Mouse (Mus musculus) forebrain, embryonic 16.5 days (tissue): ENCODE measurements around the gene Sh3gl1. TPM values are rescaled to one million over a fixed set of nuclear protein-coding genes. Genes with fewer than 3 reads are reported as not detected.

Experiments used
- ATAC-seq: fragments of 200-750 bp; cut with Nextera tagmentation; 2 replicates; pipeline ENCODE4 v1.8.0; 2017; ENCODE audit warnings: mild to moderate bottlenecking, moderate library complexity
- H3K27ac ChIP-seq: fragments of 300-500 bp; sonication (generic); 2 replicates; pipeline ENCODE4 v1.5.1; 2014; ENCODE audit warnings: low read length, control low read depth
- H3K27me3 ChIP-seq: fragments of 300-500 bp; sonication (generic); replicated peaks from 2 replicates; pipeline ENCODE4 v1.6.1; 2014; ENCODE audit warnings: low read length; ENCODE audit not compliant: control insufficient read depth, insufficient read depth
- H3K36me3 ChIP-seq: fragments of 300-500 bp; sonication (generic); 2 replicates; pipeline ENCODE4 v1.6.1; 2014; ENCODE audit not compliant: control insufficient read depth, insufficient read depth
- H3K4me1 ChIP-seq: fragments of 300-500 bp; sonication (generic); replicated peaks from 2 replicates; pipeline ENCODE4 v1.6.1; 2014; ENCODE audit warnings: low read length; ENCODE audit not compliant: control insufficient read depth, insufficient read depth
- H3K4me2 ChIP-seq: fragments of 300-500 bp; sonication (generic); 2 replicates; pipeline ENCODE4 v1.6.1; 2014; ENCODE audit warnings: mild to moderate bottlenecking, low read length, control low read depth
- H3K4me3 ChIP-seq: fragments of 300-500 bp; sonication (generic); replicated peaks from 2 replicates; pipeline ENCODE4 v1.5.1; 2014; ENCODE audit warnings: mild to moderate bottlenecking, low read length, control low read depth
- H3K9ac ChIP-seq: fragments of 300-500 bp; sonication (generic); replicated peaks from 2 replicates; pipeline ENCODE4 v1.6.1; 2014; ENCODE audit warnings: low read depth, low read length, control low read depth
- H3K9me3 ChIP-seq: fragments of 300-500 bp; sonication (generic); 2 replicates; pipeline ENCODE4 v1.6.1; 2016; ENCODE audit warnings: low read length; ENCODE audit not compliant: control insufficient read depth
- WGBS: fragments of 180-500 bp; shearing (Covaris S2); extraction: QIAGEN DNeasy Blood & Tissue Kit; methylation state at CpG from one replicate; pipeline ENCODE4 v1.1.7; 2014; 5-methylcytosine and 5-hydroxymethylcytosine counted together
- polyA plus RNA-seq: library from polyadenylated mRNA; unstranded; fragments of >200 nt; fragmentation: Nextera tagmentation; extraction: Ambion mirVana; gene quantifications from 2 replicates; pipeline ENCODE4 v1.2.1, GENCODE M21; 2015

The Sh3gl1 gene
- polyA plus RNA-seq, 1 experiment from 2014 or later = 125 TPM

DNA sequence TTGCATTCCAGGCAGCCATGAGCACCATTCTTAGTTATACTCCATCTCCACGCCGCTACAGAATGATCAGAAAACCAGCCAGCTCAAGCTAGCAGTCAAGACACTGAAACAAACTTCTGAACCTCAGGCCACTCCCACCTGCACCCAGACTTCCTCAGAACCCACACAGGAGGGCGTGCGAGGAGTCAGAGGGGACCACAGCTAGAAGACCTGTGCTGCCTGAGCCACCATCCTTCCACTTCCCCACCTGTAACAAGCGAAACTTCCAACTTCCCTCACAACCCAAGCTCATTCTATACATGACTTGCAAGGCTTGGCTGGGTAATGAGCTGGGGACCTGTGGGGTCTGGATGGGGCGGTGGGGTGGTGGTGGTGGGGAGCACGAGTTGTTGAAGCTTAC, 3.6 kb downstream of the Sh3gl1 start:
- H3K4me1 ChIP-seq = peaks cover 34% of the 10 kb centered on the region
- peaks cover 6% of the 10 kb centered on the region; the same call in 1 of the 2 replicates for H3K36me3 ChIP-seq
- H3K4me2 ChIP-seq = no peak overlapping the region
- 66% methylated on average over 7 of the region's 7 CpGs for WGBS
- H3K9me3 ChIP-seq = no peaks in the 10 kb centered on the region
- no peak overlapping the region for H3K27ac ChIP-seq
- no peak overlapping the region for H3K9ac ChIP-seq
- H3K4me3 ChIP-seq = no peak overlapping the region
- no peak for ATAC-seq
- no peaks in the 10 kb centered on the region for H3K27me3 ChIP-seq

DNA sequence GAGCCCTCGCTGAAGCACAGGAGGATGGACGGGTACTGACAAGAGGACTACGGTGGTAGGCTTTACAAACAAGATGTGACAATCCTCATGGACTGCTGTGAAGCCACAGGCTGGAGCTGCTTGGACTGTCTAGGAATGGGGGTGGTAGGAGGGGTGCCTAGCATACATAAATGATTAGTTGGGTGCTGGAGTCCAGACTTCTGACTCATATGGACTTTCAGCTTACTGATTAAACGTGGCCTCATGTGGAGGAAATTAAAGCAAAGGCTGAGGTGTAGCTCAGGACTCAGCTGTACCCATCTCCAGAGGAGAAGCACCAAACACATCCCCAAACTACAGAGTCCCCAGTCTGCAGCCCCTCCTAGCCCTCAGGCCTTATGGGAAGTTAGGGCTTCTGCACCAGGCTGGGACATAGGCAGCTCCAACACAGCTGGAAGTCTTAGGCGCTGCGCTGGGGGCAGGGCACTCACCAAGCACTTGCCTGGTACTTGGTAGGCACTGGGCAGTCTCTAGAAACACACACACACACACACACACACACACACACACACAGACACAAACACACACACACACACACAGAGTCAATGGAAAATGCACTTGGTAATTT, 4.2 kb downstream of the Sh3gl1 start:
- WGBS = 73% methylated on average over 6 of the region's 6 CpGs
- Histone ChIP-seq H3K4me3 (no peak overlapping the region), H3K36me3 (peaks cover 6% of the 10 kb centered on the region; the same call in 1 of the 2 replicates), H3K9me3 (no peaks in the 10 kb centered on the region), H3K4me1 (peaks cover 34% of the 10 kb centered on the region), H3K27me3 (no peaks in the 10 kb centered on the region), H3K27ac (no peak overlapping the region), H3K9ac (no peak overlapping the region), H3K4me2 (no peak overlapping the region)
- ATAC-seq = no peak

DNA sequence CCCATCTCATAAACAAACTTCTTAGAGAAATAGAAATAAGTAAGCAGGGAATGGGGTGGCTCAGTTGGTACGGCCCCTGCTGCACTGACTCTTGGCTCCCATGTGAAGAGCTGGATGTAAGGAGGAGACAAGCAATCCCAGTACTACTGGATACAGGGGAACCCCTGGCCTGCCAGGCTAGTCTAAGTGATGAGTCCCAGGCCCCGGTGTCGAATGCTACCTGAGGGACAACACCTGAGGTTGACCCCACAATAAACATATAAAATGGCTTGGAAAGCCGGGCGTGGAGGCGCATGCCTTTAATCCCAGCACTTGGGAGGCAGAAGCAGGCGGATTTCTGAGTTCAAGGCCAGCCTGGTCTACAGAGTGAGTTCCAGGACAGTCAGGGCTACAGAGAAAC, 5.0 kb downstream of the Sh3gl1 start:
- no peaks in the 10 kb centered on the region for H3K27me3 ChIP-seq
- H3K9ac ChIP-seq = no peak overlapping the region
- H3K4me2 ChIP-seq = no peak overlapping the region
- no peak overlapping the region for H3K4me3 ChIP-seq
- no peaks in the 10 kb centered on the region for H3K9me3 ChIP-seq
- 92% methylated on average over 7 of the region's 7 CpGs for WGBS
- H3K27ac ChIP-seq = no peak overlapping the region
- ATAC-seq = no peak
- peaks cover 30% of the 10 kb centered on the region for H3K4me1 ChIP-seq
- H3K36me3 ChIP-seq = peaks cover 6% of the 10 kb centered on the region; the same call in 1 of the 2 replicates

DNA sequence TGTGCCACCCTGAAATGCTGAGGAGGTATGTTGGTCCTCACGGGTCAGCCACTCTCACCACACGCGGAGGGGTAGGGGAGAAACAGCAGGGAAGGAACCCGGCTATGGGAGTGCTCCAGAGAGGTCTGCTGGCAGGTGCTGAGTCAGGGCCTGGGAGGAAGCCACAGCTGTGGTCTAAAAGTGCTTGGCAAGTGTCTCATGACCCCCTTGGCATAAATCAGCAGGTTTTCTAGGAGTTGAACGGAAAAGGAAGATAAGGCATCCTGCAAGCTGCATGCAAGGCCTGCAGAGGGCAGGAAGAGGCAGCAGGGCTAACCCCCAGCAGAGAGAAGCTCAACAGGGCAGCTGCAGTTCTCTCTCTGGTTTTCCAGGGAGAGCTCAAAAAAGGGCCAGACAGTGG, 5.5 kb downstream of the Sh3gl1 start:
- Histone ChIP-seq H3K4me3 (no peak overlapping the region), H3K9ac (no peak overlapping the region), H3K9me3 (no peaks in the 10 kb centered on the region), H3K27me3 (no peaks in the 10 kb centered on the region), H3K4me1 (peaks cover 29% of the 10 kb centered on the region), H3K36me3 (peaks cover 6% of the 10 kb centered on the region; the same call in 1 of the 2 replicates), H3K27ac (no peak overlapping the region), H3K4me2 (no peak overlapping the region)
- WGBS = 72% methylated on average over 5 of the region's 5 CpGs
- no peak for ATAC-seq

DNA sequence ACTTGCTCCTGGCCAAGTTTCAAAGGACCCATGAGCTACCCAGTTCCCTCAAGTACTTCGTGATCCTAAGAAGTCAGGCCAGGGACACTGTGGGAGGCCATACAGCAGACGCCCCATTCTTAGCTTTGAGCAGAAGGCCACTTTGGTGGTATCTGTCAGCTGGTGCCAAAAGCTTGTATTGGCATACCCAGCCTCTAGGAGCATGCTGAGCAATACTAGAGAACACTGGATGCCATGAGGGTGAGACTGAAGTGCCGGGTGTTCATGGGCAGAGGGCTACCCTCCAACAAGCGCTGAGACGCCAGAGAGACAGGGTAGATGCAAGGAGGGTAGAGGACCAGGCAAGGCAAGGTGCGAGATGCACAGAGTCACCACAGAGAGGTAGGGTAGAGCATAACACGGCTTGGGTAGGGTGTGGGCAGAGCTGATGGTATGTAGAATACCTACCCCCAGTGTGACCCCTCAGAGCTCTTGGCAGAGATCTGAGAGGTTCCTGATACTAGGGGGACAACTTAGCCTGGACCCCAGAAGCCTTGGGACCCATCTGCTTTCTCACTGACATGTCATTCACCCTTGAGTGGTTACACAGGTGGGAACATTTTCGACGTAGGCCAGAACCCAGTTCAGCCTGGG, 6.1 kb downstream of the Sh3gl1 start:
- no peak overlapping the region for H3K4me2 ChIP-seq
- WGBS = 86% methylated on average over 9 of the region's 9 CpGs
- H3K4me3 ChIP-seq = no peak overlapping the region
- peaks cover 24% of the 10 kb centered on the region for H3K4me1 ChIP-seq
- no peaks in the 10 kb centered on the region for H3K9me3 ChIP-seq
- peaks cover 6% of the 10 kb centered on the region; the same call in 1 of the 2 replicates for H3K36me3 ChIP-seq
- H3K9ac ChIP-seq = no peak overlapping the region
- H3K27me3 ChIP-seq = no peaks in the 10 kb centered on the region
- no peak for ATAC-seq
- H3K27ac ChIP-seq = no peak overlapping the region

DNA sequence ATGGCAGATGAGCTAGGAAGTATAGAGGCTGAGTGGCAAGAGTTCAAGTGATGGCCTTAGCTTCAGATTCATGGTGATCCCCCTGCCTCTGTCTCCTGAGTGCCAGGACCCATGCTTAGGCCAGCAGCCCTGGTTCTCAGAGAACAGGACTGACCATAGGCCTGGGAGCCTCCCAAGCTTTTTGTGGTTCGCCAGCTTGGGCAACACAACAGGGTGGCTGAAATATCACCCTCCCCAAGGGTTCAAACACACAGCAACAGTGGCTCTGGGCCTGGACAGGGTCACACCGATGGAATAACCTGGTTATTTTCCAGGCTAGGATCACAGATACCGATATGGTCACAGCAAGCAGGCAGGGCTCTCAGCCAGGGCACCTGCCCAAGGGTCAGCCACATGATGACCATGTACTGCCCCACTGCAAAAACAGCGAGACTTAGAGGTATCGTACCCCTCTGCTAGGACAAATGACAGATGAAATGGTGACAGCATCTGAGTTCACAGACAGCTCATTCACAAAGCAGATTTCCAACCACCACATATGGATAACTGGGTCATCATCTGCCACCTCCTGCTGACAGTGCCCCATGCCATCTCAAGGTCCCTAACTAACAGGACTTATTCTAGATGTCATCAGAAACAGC, 8.5 kb downstream of the Sh3gl1 start:
- 92% methylated on average over 5 of the region's 5 CpGs for WGBS
- H3K27me3 ChIP-seq = no peaks in the 10 kb centered on the region
- peaks cover 2% of the 10 kb centered on the region; the same call in 1 of the 2 replicates for H3K36me3 ChIP-seq
- H3K27ac ChIP-seq = no peak overlapping the region
- H3K4me3 ChIP-seq = no peak overlapping the region
- H3K4me1 ChIP-seq = peaks cover 4% of the 10 kb centered on the region
- H3K9me3 ChIP-seq = no peaks in the 10 kb centered on the region
- H3K9ac ChIP-seq = no peak overlapping the region
- H3K4me2 ChIP-seq = no peak overlapping the region
- no peak for ATAC-seq

DNA sequence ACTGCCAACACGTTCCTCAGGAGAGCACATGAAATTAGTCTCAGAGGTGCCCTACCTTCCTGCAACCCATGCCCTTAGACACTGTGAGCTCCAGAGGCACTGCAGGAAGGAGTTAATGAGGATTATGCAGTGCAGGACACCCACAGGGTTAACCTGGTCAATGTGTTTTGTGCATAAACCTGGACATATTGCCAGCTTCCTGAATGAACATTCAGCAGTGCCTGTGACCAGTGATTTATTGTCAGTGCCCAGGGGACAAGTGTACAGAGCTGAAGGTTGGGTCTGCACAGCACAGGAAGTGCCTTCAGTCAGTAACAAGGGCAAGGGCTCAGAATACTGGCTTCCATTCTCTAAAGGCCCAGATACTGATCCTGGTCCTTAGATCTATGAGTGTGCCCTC, 9.6 kb downstream of the Sh3gl1 start:
- Histone ChIP-seq H3K4me3 (no peak overlapping the region), H3K4me2 (no peak overlapping the region), H3K36me3 (peaks cover 2% of the 10 kb centered on the region; the same call in 1 of the 2 replicates), H3K27me3 (no peaks in the 10 kb centered on the region), H3K9ac (no peak overlapping the region), H3K9me3 (no peaks in the 10 kb centered on the region), H3K27ac (no peak overlapping the region), H3K4me1 (no peaks in the 10 kb centered on the region)
- 87% methylated on average over 1 of the region's 1 CpGs for WGBS
- ATAC-seq = no peak

DNA sequence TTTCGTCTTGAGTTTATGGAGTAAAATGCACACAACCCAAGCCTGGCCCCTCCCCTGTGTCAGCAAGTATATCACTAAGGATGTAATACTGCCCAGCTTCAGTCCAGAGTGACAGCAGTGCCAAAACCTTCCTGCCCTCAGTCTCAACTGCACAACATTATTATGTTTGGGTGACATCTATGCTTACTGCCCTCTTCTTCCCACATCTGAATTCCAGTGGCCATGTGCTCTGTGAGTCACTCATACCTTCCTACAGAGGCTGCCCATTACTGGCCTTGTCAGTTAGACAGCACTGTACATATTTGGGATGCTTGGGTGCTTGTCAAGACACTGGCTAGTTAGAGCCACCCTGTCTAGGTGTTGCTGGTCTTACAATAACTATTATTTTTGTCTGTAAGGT, 10.1 kb downstream of the Sh3gl1 start:
- ATAC-seq = no peak
- 95% methylated on average over 1 of the region's 1 CpGs for WGBS
- no peak overlapping the region for H3K27ac ChIP-seq
- no peak overlapping the region for H3K4me2 ChIP-seq
- no peaks in the 10 kb centered on the region for H3K27me3 ChIP-seq
- no peak overlapping the region for H3K9ac ChIP-seq
- H3K36me3 ChIP-seq = peaks cover 2% of the 10 kb centered on the region; the same call in 1 of the 2 replicates
- no peaks in the 10 kb centered on the region for H3K9me3 ChIP-seq
- no peaks in the 10 kb centered on the region for H3K4me1 ChIP-seq
- H3K4me3 ChIP-seq = no peak overlapping the region

DNA sequence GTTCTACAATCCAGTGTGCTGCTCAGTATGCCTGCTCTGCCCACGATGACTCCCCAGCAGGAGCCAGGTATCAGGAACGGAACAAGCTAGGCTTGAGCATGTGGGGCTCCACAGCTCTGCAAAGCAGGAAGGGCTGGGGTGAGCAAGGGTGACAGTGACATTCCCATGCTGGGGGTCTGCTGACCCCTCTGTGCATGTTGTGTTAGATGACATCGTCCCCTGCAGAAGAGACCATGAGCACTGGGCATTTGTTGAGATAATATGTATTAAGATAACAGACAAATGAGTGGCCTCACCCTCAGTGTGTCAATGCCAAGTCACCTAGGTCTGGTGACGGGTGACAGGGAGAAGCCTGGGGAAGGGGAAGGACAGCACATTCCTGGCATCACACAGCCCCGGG, 11.5 kb downstream of the Sh3gl1 start:
- no peak overlapping the region for H3K4me2 ChIP-seq
- H3K9me3 ChIP-seq = no peaks in the 10 kb centered on the region
- no peaks in the 10 kb centered on the region for H3K27me3 ChIP-seq
- WGBS = 82% methylated on average over 5 of the region's 5 CpGs
- H3K36me3 ChIP-seq = peaks cover 2% of the 10 kb centered on the region; the same call in 1 of the 2 replicates
- H3K9ac ChIP-seq = no peak overlapping the region
- no peak overlapping the region for H3K27ac ChIP-seq
- no peak overlapping the region for H3K4me3 ChIP-seq
- no peaks in the 10 kb centered on the region for H3K4me1 ChIP-seq
- no peak for ATAC-seq
